Mouse (Mus musculus): Measurements from ENCODE around the gene Pnkd. TPM values are rescaled to one million over a fixed set of nuclear protein-coding genes. Genes with fewer than 3 reads are reported as not detected.

The Pnkd gene
- polyA plus RNA-seq, 1 experiment: 201 TPM

DNA sequence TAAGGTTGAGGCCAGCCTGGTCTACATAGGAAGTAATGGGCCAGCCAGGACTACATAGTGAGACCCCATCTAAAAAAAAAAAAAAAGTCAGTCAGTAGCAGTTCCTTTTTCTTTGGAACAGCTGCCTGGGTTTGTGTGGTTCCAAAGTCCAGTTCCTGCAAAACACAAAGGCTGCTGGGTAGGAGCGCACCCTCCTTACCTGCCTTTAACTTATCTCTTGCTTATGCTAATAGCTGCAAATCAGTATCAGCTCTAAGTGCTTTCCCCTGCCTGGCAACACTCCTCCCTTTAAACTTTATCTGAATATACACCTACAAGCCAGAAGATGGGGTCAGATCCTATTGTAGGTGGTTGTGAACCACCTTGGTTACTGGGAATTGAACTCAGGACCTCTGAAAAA lies 22.4 kb downstream of the Pnkd start:
- no peak for TF ChIP-seq POLR2A (IDR thresholded peaks at IDR 0.05; ENCODE audit: borderline replicate concordance, insufficient read depth, low read length)
- TF ChIP-seq CTCF (IDR thresholded peaks at IDR 0.05; ENCODE audit: borderline replicate concordance, insufficient read depth, low read depth, low read length): no peak
- no peak for DNase-seq
- Histone ChIP-seq H3K4me1 (ENCODE audit: control insufficient read depth, insufficient read depth, low read length) (peaks cover 4% of the 10 kb centered on the region; the same call in 1 of the 2 replicates), H3K27ac (ENCODE audit: insufficient read depth, low read length) (no peak overlapping the region), H3K27me3 (ENCODE audit: control insufficient read depth, insufficient read depth, low read length) (no peaks in the 10 kb centered on the region), H3K4me3 (replicated peaks; ENCODE audit: insufficient read depth, low read depth, low read length) (no peak overlapping the region)
- 100% methylated on average over 1 of the region's 1 CpGs for WGBS

- TF ChIP-seq CTCF (IDR thresholded peaks at IDR 0.05; ENCODE audit: borderline replicate concordance, insufficient read depth, low read depth, low read length): no peak
- no peak for TF ChIP-seq POLR2A (IDR thresholded peaks at IDR 0.05; ENCODE audit: borderline replicate concordance, insufficient read depth, low read length)
- no peak overlapping the region for H3K4me3 ChIP-seq (replicated peaks; ENCODE audit: insufficient read depth, low read depth, low read length)
- WGBS: 84% methylated on average over 10 of the region's 10 CpGs
- H3K27me3 ChIP-seq (ENCODE audit: control insufficient read depth, insufficient read depth, low read length): no peaks in the 10 kb centered on the region
- H3K4me1 ChIP-seq (ENCODE audit: control insufficient read depth, insufficient read depth, low read length): no peaks in the 10 kb centered on the region; the same call in 1 of the 2 replicates
- DNase-seq: no peak
- no peak overlapping the region for H3K27ac ChIP-seq (ENCODE audit: insufficient read depth, low read length)
Observed at GRCm38 (mm10) chr1:74308001-74308964, 23.6 kb downstream of the Pnkd start.

- TF ChIP-seq CTCF (IDR thresholded peaks at IDR 0.05; ENCODE audit: borderline replicate concordance, insufficient read depth, low read depth, low read length) (no peak), POLR2A (IDR thresholded peaks at IDR 0.05; ENCODE audit: borderline replicate concordance, insufficient read depth, low read length) (no peak)
- no peaks in the 10 kb centered on the region for H3K27me3 ChIP-seq (ENCODE audit: control insufficient read depth, insufficient read depth, low read length)
- no peak overlapping the region for H3K4me3 ChIP-seq (replicated peaks; ENCODE audit: insufficient read depth, low read depth, low read length)
- DNase-seq: no peak
- 61% methylated on average over 3 of the region's 3 CpGs for WGBS
- H3K27ac ChIP-seq (ENCODE audit: insufficient read depth, low read length): no peak overlapping the region
- no peaks in the 10 kb centered on the region for H3K4me1 ChIP-seq (ENCODE audit: control insufficient read depth, insufficient read depth, low read length)
Observed at GRCm38 (mm10) chr1:74309767-74310166, 25.0 kb downstream of the Pnkd start.

GRCm38 (mm10) chr1:74313049-74313692 lies 28.4 kb downstream of the Pnkd start:
- peak; percentile 50 to 76 for DNase-seq
- under 1% methylated on average over 3 of the region's 3 CpGs for WGBS
- no peak overlapping the region for H3K4me3 ChIP-seq (replicated peaks; ENCODE audit: insufficient read depth, low read depth, low read length)

GRCm38 (mm10) chr1:74314796-74315195 lies 30.1 kb downstream of the Pnkd start:
- DNase-seq: no peak
- Histone ChIP-seq H3K4me3 (replicated peaks; ENCODE audit: insufficient read depth, low read depth, low read length) (no peak overlapping the region), H3K27ac (ENCODE audit: insufficient read depth, low read length) (no peak overlapping the region), H3K27me3 (ENCODE audit: control insufficient read depth, insufficient read depth, low read length) (no peaks in the 10 kb centered on the region), H3K4me1 (ENCODE audit: control insufficient read depth, insufficient read depth, low read length) (no peaks in the 10 kb centered on the region)
- WGBS: 90% methylated on average over 3 of the region's 3 CpGs
- TF ChIP-seq CTCF (IDR thresholded peaks at IDR 0.05; ENCODE audit: borderline replicate concordance, insufficient read depth, low read depth, low read length): no peak
- TF ChIP-seq POLR2A (IDR thresholded peaks at IDR 0.05; ENCODE audit: borderline replicate concordance, insufficient read depth, low read length): no peak

More at GRCm38 (mm10) chr1:74313049-74313692, 28.4 kb downstream of the Pnkd start:
- no peaks in the 10 kb centered on the region for H3K27me3 ChIP-seq (ENCODE audit: control insufficient read depth, insufficient read depth, low read length)
- H3K27ac ChIP-seq (ENCODE audit: insufficient read depth, low read length): no peak overlapping the region
- TF ChIP-seq CTCF (IDR thresholded peaks at IDR 0.05; ENCODE audit: borderline replicate concordance, insufficient read depth, low read depth, low read length) (peak; percentile 79; the same call in 1 of the 2 replicates), POLR2A (IDR thresholded peaks at IDR 0.05; ENCODE audit: borderline replicate concordance, insufficient read depth, low read length) (no peak)
- no peaks in the 10 kb centered on the region for H3K4me1 ChIP-seq (ENCODE audit: control insufficient read depth, insufficient read depth, low read length)

DNA sequence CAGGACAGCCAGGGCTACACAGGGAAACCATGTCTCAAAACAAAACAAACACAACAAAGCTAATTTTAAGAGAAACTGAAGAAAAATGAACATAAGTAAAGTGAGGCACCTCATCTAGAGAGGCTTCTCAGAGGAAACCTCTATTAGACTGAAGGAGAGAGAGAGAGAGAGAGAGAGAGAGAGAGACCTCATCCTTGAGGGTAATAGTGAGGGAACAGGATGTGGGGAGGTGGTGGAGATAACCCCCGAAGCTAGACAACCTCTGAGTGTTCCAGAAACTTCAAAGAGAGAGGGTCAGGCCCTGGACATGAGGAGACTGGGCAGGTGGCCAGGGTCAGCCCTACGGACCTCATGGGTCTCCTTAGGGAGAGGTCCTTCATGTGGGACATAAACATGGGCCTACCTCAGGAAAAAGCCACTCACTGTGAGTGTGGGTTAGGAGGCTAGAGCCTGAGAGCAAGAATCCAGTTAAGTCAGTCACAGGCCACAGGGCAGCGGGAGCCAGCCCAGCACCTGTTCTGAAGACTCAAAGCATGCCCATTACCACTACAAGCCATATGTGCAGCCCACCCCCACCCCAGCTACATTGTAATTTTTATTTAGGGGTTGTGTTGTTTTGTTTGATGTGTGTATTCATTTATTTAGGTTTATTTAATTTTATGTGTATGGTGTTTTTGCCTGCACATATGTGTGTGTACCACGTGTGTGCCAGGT lies 31.5 kb downstream of the Pnkd start:
- Histone ChIP-seq H3K27me3 (ENCODE audit: control insufficient read depth, insufficient read depth, low read length) (no peaks in the 10 kb centered on the region), H3K27ac (ENCODE audit: insufficient read depth, low read length) (no peak overlapping the region), H3K4me3 (replicated peaks; ENCODE audit: insufficient read depth, low read depth, low read length) (no peak overlapping the region), H3K4me1 (ENCODE audit: control insufficient read depth, insufficient read depth, low read length) (no peaks in the 10 kb centered on the region)
- 79% methylated on average over 4 of the region's 4 CpGs for WGBS
- no peak for DNase-seq
- TF ChIP-seq CTCF (IDR thresholded peaks at IDR 0.05; ENCODE audit: borderline replicate concordance, insufficient read depth, low read depth, low read length) (no peak), POLR2A (IDR thresholded peaks at IDR 0.05; ENCODE audit: borderline replicate concordance, insufficient read depth, low read length) (no peak)

GRCm38 (mm10) chr1:74318711-74319110 lies 34.0 kb downstream of the Pnkd start:
- Histone ChIP-seq H3K4me1 (ENCODE audit: control insufficient read depth, insufficient read depth, low read length) (no peaks in the 10 kb centered on the region), H3K27me3 (ENCODE audit: control insufficient read depth, insufficient read depth, low read length) (no peaks in the 10 kb centered on the region), H3K27ac (ENCODE audit: insufficient read depth, low read length) (no peak overlapping the region), H3K4me3 (replicated peaks; ENCODE audit: insufficient read depth, low read depth, low read length) (no peak overlapping the region)
- WGBS: 93% methylated on average over 3 of the region's 3 CpGs
- TF ChIP-seq POLR2A (IDR thresholded peaks at IDR 0.05; ENCODE audit: borderline replicate concordance, insufficient read depth, low read length) (no peak), CTCF (IDR thresholded peaks at IDR 0.05; ENCODE audit: borderline replicate concordance, insufficient read depth, low read depth, low read length) (no peak)
- no peak for DNase-seq
